Mouse (Mus musculus) intestine, postnatal 0 days (tissue): ENCODE results near the gene U2af1l4. TPM values are rescaled to one million over a fixed set of nuclear protein-coding genes. Genes with fewer than 3 reads are reported as not detected.

Source experiments
- ATAC-seq: fragments of 200-750 bp; cut with Nextera tagmentation; 2 replicates; pipeline ENCODE4 v1.8.0; 2017; ENCODE audit warnings: mild to moderate bottlenecking, moderate TSS enrichment, moderate library complexity
- H3K27ac ChIP-seq: fragments of 300-500 bp; sonication (generic); 2 replicates; pipeline ENCODE4 v1.5.1; 2014; ENCODE audit warnings: mild to moderate bottlenecking, low read depth, low read length, moderate library complexity
- H3K27me3 ChIP-seq: fragments of 300-500 bp; sonication (generic); replicated peaks from 2 replicates; pipeline ENCODE4 v1.6.1; 2014; ENCODE audit warnings: low read length, mixed read lengths; ENCODE audit not compliant: control insufficient read depth, insufficient read depth
- H3K36me3 ChIP-seq: fragments of 300-500 bp; sonication (generic); 2 replicates; pipeline ENCODE4 v1.6.1; 2014; ENCODE audit warnings: mild to moderate bottlenecking, moderate library complexity; ENCODE audit not compliant: control insufficient read depth, insufficient read depth
- H3K4me1 ChIP-seq: fragments of 300-500 bp; sonication (generic); replicated peaks from 2 replicates; pipeline ENCODE4 v1.6.1; 2014; ENCODE audit warnings: antibody characterized with exemption, low read length, mixed read lengths; ENCODE audit not compliant: control insufficient read depth, insufficient read depth
- H3K4me2 ChIP-seq: fragments of 300-500 bp; sonication (generic); replicated peaks from 2 replicates; pipeline ENCODE4 v1.6.1; 2014; ENCODE audit warnings: low read depth, mild to moderate bottlenecking, moderate library complexity
- H3K4me3 ChIP-seq: fragments of 300-500 bp; sonication (generic); 2 replicates; pipeline ENCODE4 v1.5.1; 2014; ENCODE audit warnings: low read depth, low read length
- H3K9ac ChIP-seq: fragments of 300-500 bp; sonication (generic); 2 replicates; pipeline ENCODE4 v1.6.1; 2014; ENCODE audit warnings: mild to moderate bottlenecking, low read depth, low read length
- H3K9me3 ChIP-seq: fragments of 300-500 bp; sonication (generic); 2 replicates; pipeline ENCODE4 v1.6.1; 2016; ENCODE audit warnings: mixed run types; ENCODE audit not compliant: control insufficient read depth
- CTCF ChIP-seq: sonication (generic); IDR thresholded peaks from 2 replicates; pipeline ENCODE4 v1.5.1; 2016; ENCODE audit warnings: low read depth, mild to moderate bottlenecking, control low read depth, antibody characterized with exemption, moderate library complexity
- WGBS: fragments of 180-500 bp; shearing (Covaris S2); extraction: QIAGEN DNeasy Blood & Tissue Kit; methylation state at CpG from one replicate; pipeline ENCODE4 v1.1.7; 2014; 5-methylcytosine and 5-hydroxymethylcytosine counted together
- polyA plus RNA-seq: library from polyadenylated mRNA; unstranded; fragments of >200 nt; fragmentation: Nextera tagmentation; extraction: Ambion mirVana; gene quantifications from 2 replicates; pipeline ENCODE4 v1.2.1, GENCODE M21; 2015

U2af1l4 gene
- polyA plus RNA-seq, 1 experiment from 2014 or later: 68.6 TPM

GRCm38 (mm10) chr7:30557901-30558514 lies 5.1 kb upstream of the U2af1l4 start:
- peaks cover 7% of the 10 kb centered on the region; the same call in 1 of the 2 replicates for H3K4me1 ChIP-seq
- no peaks in the 10 kb centered on the region for H3K9me3 ChIP-seq
- no peak overlapping the region for H3K4me3 ChIP-seq
- peak overlapping the region; percentile 48; the same call in 1 of the 2 replicates for H3K9ac ChIP-seq
- peak overlapping the region; percentile 78 for H3K4me2 ChIP-seq
- no peak for ATAC-seq
- no peak for TF ChIP-seq CTCF
- H3K27me3 ChIP-seq: no peaks in the 10 kb centered on the region
- no peak overlapping the region for H3K27ac ChIP-seq
- 83% methylated on average over 13 of the region's 13 CpGs for WGBS
- peaks cover 31% of the 10 kb centered on the region for H3K36me3 ChIP-seq

- Histone ChIP-seq H3K4me3 (peak overlapping the region; percentile 57), H3K27ac (peak overlapping the region; percentile 65), H3K36me3 (peaks cover 31% of the 10 kb centered on the region), H3K9me3 (no peaks in the 10 kb centered on the region), H3K4me2 (peak overlapping the region; percentile 78), H3K9ac (peak overlapping the region; percentile 48), H3K27me3 (no peaks in the 10 kb centered on the region), H3K4me1 (peaks cover 4% of the 10 kb centered on the region; the same call in 1 of the 2 replicates)
- no peak for TF ChIP-seq CTCF
- 13% methylated on average over 12 of the region's 12 CpGs for WGBS
- peak; percentile 17 for ATAC-seq
Measured at GRCm38 (mm10) chr7:30558656-30559442, 4.3 kb upstream of the U2af1l4 start.

GRCm38 (mm10) chr7:30559443-30559954 lies 3.6 kb upstream of the U2af1l4 start, which contains the start of gene Lin37:
Gene Lin37 (minus strand): TSS chr7:30559838.
- H3K9me3 ChIP-seq: no peaks in the 10 kb centered on the region
- ATAC-seq: peak; percentile 86
- peak within 1 kb of the TSS; percentile 65 for H3K27ac ChIP-seq
- H3K9ac ChIP-seq: peak within 1 kb of the TSS; percentile 48
- H3K27me3 ChIP-seq: no peaks in the 10 kb centered on the region
- under 1% methylated on average over 20 of the region's 20 CpGs for WGBS
- peak within 1 kb of the TSS; percentile 57 for H3K4me3 ChIP-seq
- no peak for TF ChIP-seq CTCF
- H3K4me2 ChIP-seq: peak within 1 kb of the TSS; percentile 78
- peaks cover 27% of the 10 kb centered on the region for H3K36me3 ChIP-seq
- H3K4me1 ChIP-seq: 0 out of 2 replicates have a peak, but pooled peaks cover 4% of the 10 kb centered on the region

GRCm38 (mm10) chr7:30560296-30560695 lies 2.8 kb upstream of the U2af1l4 start:
- H3K27ac ChIP-seq: 0 out of 2 replicates have a peak overlapping the region, but pooled peaks have one; percentile 28
- H3K4me3 ChIP-seq: no peak overlapping the region
- WGBS: 65% methylated on average over 2 of the region's 2 CpGs
- ATAC-seq: no peak
- H3K4me1 ChIP-seq: 0 out of 2 replicates have a peak, but pooled peaks cover 4% of the 10 kb centered on the region
- H3K4me2 ChIP-seq: peak overlapping the region; percentile 78
- no peak for TF ChIP-seq CTCF
- no peaks in the 10 kb centered on the region for H3K27me3 ChIP-seq
- H3K9ac ChIP-seq: no peak overlapping the region
- H3K9me3 ChIP-seq: no peaks in the 10 kb centered on the region
- peaks cover 25% of the 10 kb centered on the region for H3K36me3 ChIP-seq

- no peak for TF ChIP-seq CTCF
- H3K27me3 ChIP-seq: no peaks in the 10 kb centered on the region
- H3K9ac ChIP-seq: peak overlapping the region; percentile 72
- ATAC-seq: no peak
- peaks cover 29% of the 10 kb centered on the region for H3K36me3 ChIP-seq
- peak overlapping the region; percentile 74 for H3K27ac ChIP-seq
- WGBS: under 1% methylated on average over 27 of the region's 27 CpGs
- H3K4me2 ChIP-seq: peak overlapping the region; percentile 78
- H3K9me3 ChIP-seq: no peaks in the 10 kb centered on the region
- H3K4me1 ChIP-seq: 0 out of 2 replicates have a peak, but pooled peaks cover 4% of the 10 kb centered on the region
- peak overlapping the region; percentile 86 for H3K4me3 ChIP-seq
Measured at GRCm38 (mm10) chr7:30562526-30563116, 480 bp upstream of the U2af1l4 start.

- H3K36me3 ChIP-seq: peaks cover 35% of the 10 kb centered on the region
- WGBS: 18% methylated on average over 6 of the region's 6 CpGs
- no peak for TF ChIP-seq CTCF
Measured at GRCm38 (mm10) chr7:30563906-30564280, 792 bp downstream of the U2af1l4 start.

More at GRCm38 (mm10) chr7:30563906-30564280, 792 bp downstream of the U2af1l4 start:
- Histone ChIP-seq H3K9ac (no peak overlapping the region), H3K4me3 (peak overlapping the region; percentile 86), H3K4me2 (peak overlapping the region; percentile 78), H3K27me3 (no peaks in the 10 kb centered on the region), H3K9me3 (no peaks in the 10 kb centered on the region), H3K4me1 (no peaks in the 10 kb centered on the region), H3K27ac (no peak overlapping the region; the same call in 1 of the 2 replicates)
- no peak for ATAC-seq
